Mouse (Mus musculus) limb, embryonic 15.5 days (tissue): ENCODE measurements around the gene Mrps23. TPM values are rescaled to one million over a fixed set of nuclear protein-coding genes. Genes with fewer than 3 reads are reported as not detected.

ENCODE experiments used
- ATAC-seq: fragments of 200-750 bp; cut with Nextera tagmentation; 2 replicates; pipeline ENCODE4 v1.8.0; 2017; ENCODE audit warnings: low read depth, moderate TSS enrichment; ENCODE audit not compliant: insufficient number of reproducible peaks, low FRiP score, low TSS enrichment
- H3K27ac ChIP-seq: fragments of 300-500 bp; sonication (generic); 2 replicates; pipeline ENCODE4 v1.5.1; 2015; ENCODE audit warnings: moderate library complexity, mild to moderate bottlenecking, inconsistent platforms
- H3K27me3 ChIP-seq: fragments of 300-500 bp; sonication (generic); 2 replicates; pipeline ENCODE4 v1.6.1; 2015; ENCODE audit warnings: inconsistent platforms
- H3K36me3 ChIP-seq: fragments of 300-500 bp; sonication (generic); 2 replicates; pipeline ENCODE4 v1.6.1; 2015; ENCODE audit warnings: inconsistent platforms
- H3K4me1 ChIP-seq: fragments of 300-500 bp; sonication (generic); 2 replicates; pipeline ENCODE4 v1.6.1; 2015; ENCODE audit warnings: inconsistent platforms
- H3K4me2 ChIP-seq: fragments of 300-500 bp; sonication (generic); 2 replicates; pipeline ENCODE4 v1.6.1; 2015; ENCODE audit warnings: mild to moderate bottlenecking, inconsistent platforms
- H3K4me3 ChIP-seq: fragments of 300-500 bp; sonication (generic); 2 replicates; pipeline ENCODE4 v1.5.1; 2015; ENCODE audit warnings: mild to moderate bottlenecking, inconsistent platforms
- H3K9ac ChIP-seq: fragments of 300-500 bp; sonication (generic); 2 replicates; pipeline ENCODE4 v1.6.1; 2015; ENCODE audit warnings: inconsistent platforms
- H3K9me3 ChIP-seq: fragments of 300-500 bp; sonication (generic); 2 replicates; pipeline ENCODE4 v1.6.1; 2016; ENCODE audit warnings: inconsistent platforms
- WGBS: fragments of 180-500 bp; shearing (Covaris S2); methylation state at CpG from one replicate; pipeline ENCODE4 v1.1.7; 2015; 5-methylcytosine and 5-hydroxymethylcytosine counted together
- polyA plus RNA-seq: library from polyadenylated mRNA; unstranded; fragments of >200 nt; fragmentation: Nextera tagmentation; extraction: Ambion mirVana; gene quantifications from 2 replicates; pipeline ENCODE4 v1.2.1, GENCODE M21; 2015

Mrps23 gene
- polyA plus RNA-seq, 1 experiment from 2014 or later: 53.0 TPM

- H3K36me3 ChIP-seq: peaks cover 23% of the 10 kb centered on the region
- no peak overlapping the region for H3K9ac ChIP-seq
- no peak overlapping the region for H3K4me3 ChIP-seq
These were observed 23.7 kb upstream of the Mrps23 start for GRCm38 (mm10) chr11:88180467-88180958.

GRCm38 (mm10) chr11:88180959-88181619, 23.1 kb upstream of the Mrps23 start:
- Histone ChIP-seq H3K9me3 (no peaks in the 10 kb centered on the region), H3K4me1 (peaks cover 45% of the 10 kb centered on the region), H3K27ac (peak overlapping the region; percentile 95), H3K9ac (no peak overlapping the region), H3K4me3 (no peak overlapping the region), H3K4me2 (peak overlapping the region; percentile 36), H3K27me3 (no peaks in the 10 kb centered on the region), H3K36me3 (peaks cover 23% of the 10 kb centered on the region)
- peak; percentile 91 for ATAC-seq
- 6% methylated on average over 16 of the region's 16 CpGs for WGBS

More at GRCm38 (mm10) chr11:88180467-88180958, 23.7 kb upstream of the Mrps23 start:
- WGBS: 4% methylated on average over 6 of the region's 6 CpGs
- peaks cover 42% of the 10 kb centered on the region for H3K4me1 ChIP-seq
- no peaks in the 10 kb centered on the region for H3K27me3 ChIP-seq
- H3K27ac ChIP-seq: peak overlapping the region; percentile 95
- ATAC-seq: peak; percentile 83
- peak overlapping the region; percentile 36 for H3K4me2 ChIP-seq
- H3K9me3 ChIP-seq: no peaks in the 10 kb centered on the region

GRCm38 (mm10) chr11:88184632-88185180, 19.5 kb upstream of the Mrps23 start:
- Histone ChIP-seq H3K27ac (no peak overlapping the region), H3K9ac (no peak overlapping the region), H3K27me3 (no peaks in the 10 kb centered on the region), H3K36me3 (peaks cover 14% of the 10 kb centered on the region), H3K9me3 (no peaks in the 10 kb centered on the region), H3K4me1 (peaks cover 64% of the 10 kb centered on the region), H3K4me2 (no peak overlapping the region), H3K4me3 (no peak overlapping the region)
- 85% methylated on average over 17 of the region's 17 CpGs for WGBS
- ATAC-seq: no peak

GRCm38 (mm10) chr11:88186078-88186946, 17.9 kb upstream of the Mrps23 start:
- H3K36me3 ChIP-seq: peaks cover 17% of the 10 kb centered on the region
- no peak overlapping the region for H3K4me3 ChIP-seq
- H3K27ac ChIP-seq: peak overlapping the region; percentile 85
- ATAC-seq: no peak
- no peak overlapping the region for H3K9ac ChIP-seq
- no peaks in the 10 kb centered on the region for H3K9me3 ChIP-seq
- no peak overlapping the region; the same call in 1 of the 2 replicates for H3K4me2 ChIP-seq
- 62% methylated on average over 14 of the region's 14 CpGs for WGBS
- H3K4me1 ChIP-seq: peaks cover 52% of the 10 kb centered on the region
- peaks cover 2% of the 10 kb centered on the region; the same call in 1 of the 2 replicates for H3K27me3 ChIP-seq

GRCm38 (mm10) chr11:88186947-88187243, 17.3 kb upstream of the Mrps23 start:
- no peak overlapping the region for H3K9ac ChIP-seq

GRCm38 (mm10) chr11:88187417-88188133, 16.6 kb upstream of the Mrps23 start:
- peak; percentile 90 for ATAC-seq
- Histone ChIP-seq H3K9me3 (no peaks in the 10 kb centered on the region), H3K27me3 (peaks cover 14% of the 10 kb centered on the region; the same call in 1 of the 2 replicates), H3K9ac (0 out of 2 replicates have a peak overlapping the region, but pooled peaks have one; percentile 7), H3K4me1 (peaks cover 50% of the 10 kb centered on the region), H3K4me3 (peak overlapping the region; percentile 24), H3K27ac (peak overlapping the region; percentile 85), H3K36me3 (peaks cover 14% of the 10 kb centered on the region), H3K4me2 (peak overlapping the region; percentile 44)
- 6% methylated on average over 25 of the region's 25 CpGs for WGBS

More at GRCm38 (mm10) chr11:88186947-88187243, 17.3 kb upstream of the Mrps23 start:
- 33% methylated on average over 2 of the region's 2 CpGs for WGBS
- Histone ChIP-seq H3K36me3 (peaks cover 17% of the 10 kb centered on the region), H3K9me3 (no peaks in the 10 kb centered on the region), H3K4me3 (no peak overlapping the region), H3K27me3 (peaks cover 7% of the 10 kb centered on the region; the same call in 1 of the 2 replicates), H3K27ac (peak overlapping the region; percentile 85), H3K4me2 (peak overlapping the region; percentile 44; the same call in 1 of the 2 replicates), H3K4me1 (peaks cover 50% of the 10 kb centered on the region)
- ATAC-seq: no peak

GRCm38 (mm10) chr11:88188216-88188615, 16.0 kb upstream of the Mrps23 start:
- Histone ChIP-seq H3K9ac (no peak overlapping the region), H3K9me3 (no peaks in the 10 kb centered on the region), H3K4me1 (peaks cover 51% of the 10 kb centered on the region), H3K27me3 (peaks cover 18% of the 10 kb centered on the region), H3K4me2 (peak overlapping the region; percentile 44; the same call in 1 of the 2 replicates), H3K4me3 (peak overlapping the region; percentile 24; the same call in 1 of the 2 replicates), H3K36me3 (peaks cover 9% of the 10 kb centered on the region), H3K27ac (peak overlapping the region; percentile 85)
- ATAC-seq: no peak
- 52% methylated on average over 8 of the region's 8 CpGs for WGBS

- Histone ChIP-seq H3K36me3 (peaks cover 5% of the 10 kb centered on the region), H3K4me2 (no peak overlapping the region), H3K27ac (0 out of 2 replicates have a peak overlapping the region, but pooled peaks have one; percentile 85), H3K4me1 (peaks cover 53% of the 10 kb centered on the region), H3K4me3 (no peak overlapping the region), H3K9me3 (no peaks in the 10 kb centered on the region), H3K27me3 (peaks cover 22% of the 10 kb centered on the region), H3K9ac (no peak overlapping the region)
- 88% methylated on average over 7 of the region's 7 CpGs for WGBS
- no peak for ATAC-seq
These were observed 15.6 kb upstream of the Mrps23 start for GRCm38 (mm10) chr11:88188635-88189034.

- Histone ChIP-seq H3K9me3 (no peaks in the 10 kb centered on the region), H3K4me2 (no peak overlapping the region), H3K27me3 (peaks cover 34% of the 10 kb centered on the region), H3K36me3 (peaks cover 4% of the 10 kb centered on the region; the same call in 1 of the 2 replicates), H3K4me3 (no peak overlapping the region), H3K4me1 (peaks cover 51% of the 10 kb centered on the region), H3K9ac (no peak overlapping the region), H3K27ac (no peak overlapping the region; the same call in 1 of the 2 replicates)
- ATAC-seq: no peak
- WGBS: 15% methylated on average over 4 of the region's 4 CpGs
These were observed 11.6 kb upstream of the Mrps23 start for GRCm38 (mm10) chr11:88192595-88192994.

- peaks cover 47% of the 10 kb centered on the region for H3K4me1 ChIP-seq
These were observed 10.9 kb upstream of the Mrps23 start for GRCm38 (mm10) chr11:88193098-88193823.

More at GRCm38 (mm10) chr11:88193098-88193823, 10.9 kb upstream of the Mrps23 start:
- Histone ChIP-seq H3K36me3 (peaks cover 4% of the 10 kb centered on the region; the same call in 1 of the 2 replicates), H3K27ac (no peak overlapping the region), H3K4me3 (peak overlapping the region; percentile 14; the same call in 1 of the 2 replicates), H3K27me3 (peaks cover 34% of the 10 kb centered on the region), H3K9me3 (no peaks in the 10 kb centered on the region), H3K9ac (no peak overlapping the region), H3K4me2 (peak overlapping the region; percentile 24; the same call in 1 of the 2 replicates)
- no peak for ATAC-seq
- WGBS: 15% methylated on average over 34 of the region's 34 CpGs
